Mouse (Mus musculus): ENCODE measurements around the gene Ints4. TPM values are rescaled to one million over a fixed set of nuclear protein-coding genes. Genes with fewer than 3 reads are reported as not detected.
A peak's percentile ranks its signal among the peaks of the same experiment; 100 is the strongest.

The Ints4 gene
- polyA plus RNA-seq, 1 experiment from 2014 or later = 48.5 TPM

DNA sequence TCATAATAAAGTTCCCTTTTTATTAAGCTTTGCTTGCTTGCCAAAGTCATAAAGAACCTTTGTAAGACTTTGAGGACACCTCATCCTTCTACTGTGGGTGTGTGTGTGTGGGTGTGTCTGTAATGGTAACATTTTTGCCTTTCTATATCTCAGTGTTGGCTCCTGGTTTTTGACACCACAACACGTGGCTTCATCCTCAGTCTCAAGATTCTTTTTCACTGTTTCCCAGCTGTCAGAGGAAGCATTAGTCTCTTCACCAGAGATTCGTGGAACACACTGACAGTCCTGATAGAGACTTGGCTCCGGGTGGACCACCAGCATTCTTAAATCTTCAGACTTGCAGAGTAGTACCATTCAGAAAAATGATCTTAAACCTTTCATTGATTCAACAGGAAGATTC is 466 bp upstream of the Ints4 start:
- no peak overlapping the region for H3K27ac ChIP-seq
- no peaks in the 10 kb centered on the region for H3K27me3 ChIP-seq (ENCODE audit: insufficient read depth, poor library complexity, severe bottlenecking)
- WGBS = 29% methylated on average over 3 of the region's 3 CpGs
- peaks cover 8% of the 10 kb centered on the region for H3K36me3 ChIP-seq
- peaks cover 8% of the 10 kb centered on the region for H3K4me1 ChIP-seq
- H3K9me3 ChIP-seq = no peaks in the 10 kb centered on the region
- H3K4me3 ChIP-seq = peak overlapping the region; percentile 71
- DNase-seq (ENCODE audit: low spot score) = no peak

DNA sequence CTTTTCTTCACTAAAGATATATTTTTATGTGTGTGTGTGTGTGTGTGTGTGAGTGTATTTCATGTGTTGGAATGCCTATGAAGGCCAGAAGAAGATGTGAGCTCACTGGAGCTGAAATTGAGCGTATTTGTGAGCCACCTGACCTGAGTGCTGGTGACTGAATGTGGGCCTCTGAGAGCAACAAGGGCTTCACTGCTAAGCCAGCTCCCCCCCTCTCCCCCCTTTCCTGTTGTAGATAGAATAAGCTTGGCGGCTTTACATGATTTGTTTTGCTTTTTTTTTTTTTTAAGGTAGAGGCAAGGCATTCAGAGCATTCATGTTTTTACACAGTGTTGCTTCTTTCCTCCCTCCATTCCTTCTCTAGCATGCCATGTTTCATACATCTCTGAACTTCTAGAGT is 2.6 kb downstream of the Ints4 start:
- Histone ChIP-seq H3K4me1 (peaks cover 8% of the 10 kb centered on the region), H3K27ac (no peak overlapping the region), H3K36me3 (peaks cover 35% of the 10 kb centered on the region), H3K9me3 (no peaks in the 10 kb centered on the region), H3K27me3 (ENCODE audit: insufficient read depth, poor library complexity, severe bottlenecking) (no peaks in the 10 kb centered on the region), H3K4me3 (no peak overlapping the region)
- no peak for DNase-seq (ENCODE audit: low spot score)
- 79% methylated on average over 2 of the region's 2 CpGs for WGBS

DNA sequence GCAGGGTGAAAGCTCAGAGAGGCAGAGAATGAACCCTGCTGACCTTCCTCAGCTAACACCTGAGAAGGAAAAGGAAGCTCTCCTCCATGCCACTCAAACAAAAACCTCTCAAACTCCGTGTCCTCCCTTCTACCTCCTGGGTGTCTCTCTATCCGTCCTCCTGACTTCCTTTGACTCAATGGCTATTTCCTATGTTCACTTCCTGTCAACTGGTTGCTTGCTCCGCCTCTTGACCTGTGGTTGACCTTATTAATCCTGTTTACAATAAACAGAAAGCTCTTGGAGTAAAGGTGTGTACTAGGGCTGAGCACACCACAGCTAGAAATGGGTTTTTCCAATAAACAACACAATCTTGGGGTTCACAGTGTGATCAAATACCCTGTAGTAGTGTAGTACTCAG is 10.4 kb downstream of the Ints4 start:
- Histone ChIP-seq H3K4me1 (peaks cover 3% of the 10 kb centered on the region; the same call in 1 of the 2 replicates), H3K27ac (no peak overlapping the region), H3K9me3 (no peaks in the 10 kb centered on the region), H3K4me3 (no peak overlapping the region), H3K36me3 (peaks cover 65% of the 10 kb centered on the region), H3K27me3 (ENCODE audit: insufficient read depth, poor library complexity, severe bottlenecking) (no peaks in the 10 kb centered on the region)
- DNase-seq (ENCODE audit: low spot score) = no peak
- whole genome bisulfite sequencing = 66% methylated on average over 3 of the region's 3 CpGs

DNA sequence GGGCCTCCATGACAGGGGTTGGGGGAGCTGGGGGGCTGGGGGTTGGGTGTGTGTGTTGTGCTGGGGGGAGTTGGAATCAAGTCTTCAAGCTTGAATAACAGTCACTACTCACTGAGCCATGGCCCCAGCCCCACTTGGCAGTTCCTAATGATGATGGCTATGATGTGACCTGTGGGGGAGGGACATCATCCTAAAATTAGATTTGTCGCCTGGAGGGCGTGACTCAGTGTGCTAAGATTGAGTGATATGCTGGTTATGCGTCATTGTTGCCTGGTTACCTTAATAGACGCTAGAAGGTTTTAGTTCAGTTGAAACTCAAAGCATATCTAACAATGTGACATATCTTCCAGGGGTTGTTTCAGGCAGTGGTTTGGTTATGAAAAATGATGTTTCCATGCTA is 11.7 kb downstream of the Ints4 start:
- H3K27ac ChIP-seq = no peak overlapping the region
- peaks cover 54% of the 10 kb centered on the region for H3K36me3 ChIP-seq
- H3K4me3 ChIP-seq = no peak overlapping the region
- H3K4me1 ChIP-seq = peaks cover 3% of the 10 kb centered on the region; the same call in 1 of the 2 replicates
- no peak for DNase-seq (ENCODE audit: low spot score)
- 81% methylated on average over 4 of the region's 4 CpGs for WGBS
- no peaks in the 10 kb centered on the region for H3K9me3 ChIP-seq
- no peaks in the 10 kb centered on the region for H3K27me3 ChIP-seq (ENCODE audit: insufficient read depth, poor library complexity, severe bottlenecking)

DNA sequence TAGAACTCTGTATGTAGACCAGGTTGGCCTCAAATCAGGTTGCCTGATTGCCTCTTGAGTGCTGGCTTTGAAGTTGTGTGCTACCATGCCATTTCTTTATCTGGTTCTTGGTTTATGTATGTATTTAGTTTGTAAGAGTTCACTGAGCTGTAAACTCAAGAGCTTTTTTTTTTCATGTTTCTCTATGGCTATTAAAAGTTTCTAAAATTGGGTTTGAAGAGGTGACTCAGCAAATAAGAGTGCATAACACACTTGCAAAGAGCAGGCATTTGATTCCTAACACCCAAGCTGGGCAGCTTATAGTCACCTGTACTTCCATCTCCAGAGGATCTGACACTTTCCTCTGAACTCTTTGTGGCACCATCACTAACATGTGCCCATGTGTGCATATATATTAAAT is 14.3 kb downstream of the Ints4 start:
- no peaks in the 10 kb centered on the region for H3K27me3 ChIP-seq (ENCODE audit: insufficient read depth, poor library complexity, severe bottlenecking)
- DNase-seq (ENCODE audit: low spot score) = no peak
- peaks cover 50% of the 10 kb centered on the region for H3K36me3 ChIP-seq
- no peak overlapping the region for H3K27ac ChIP-seq
- peaks cover 3% of the 10 kb centered on the region; the same call in 1 of the 2 replicates for H3K4me1 ChIP-seq
- no peaks in the 10 kb centered on the region for H3K9me3 ChIP-seq
- no peak overlapping the region for H3K4me3 ChIP-seq

DNA sequence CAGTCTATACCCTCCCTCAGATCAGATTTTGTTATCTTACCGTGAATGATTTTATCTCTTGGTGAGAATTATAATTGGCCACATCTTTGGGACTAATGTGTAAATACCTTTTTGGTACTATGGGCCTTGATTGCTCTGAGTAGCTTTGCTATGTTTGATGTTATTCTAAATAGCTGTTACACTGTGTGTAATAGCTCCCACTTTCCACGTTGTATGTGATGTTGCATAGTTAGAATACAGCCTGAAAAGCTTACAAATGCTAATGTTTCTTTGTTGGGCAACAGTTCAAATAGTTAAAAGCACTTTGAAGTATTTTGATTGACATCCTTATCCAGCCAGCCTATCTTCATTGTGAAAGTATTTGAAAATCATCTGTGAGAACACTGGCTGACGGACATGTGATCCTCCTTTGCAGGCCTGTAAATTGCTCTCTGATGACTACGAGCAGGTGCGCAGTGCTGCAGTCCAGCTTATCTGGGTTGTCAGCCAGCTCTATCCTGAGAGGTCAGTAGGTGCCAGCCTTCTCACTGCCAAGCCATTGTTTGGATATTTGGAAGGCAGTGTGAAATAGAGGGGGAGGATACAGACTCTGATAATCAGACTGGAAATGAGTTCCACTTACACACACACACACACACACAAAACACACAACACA is 19.9 kb downstream of the Ints4 start:
- 74% methylated on average over 5 of the region's 5 CpGs for WGBS
- Histone ChIP-seq H3K36me3 (peaks cover 48% of the 10 kb centered on the region), H3K27ac (no peak overlapping the region)

DNA sequence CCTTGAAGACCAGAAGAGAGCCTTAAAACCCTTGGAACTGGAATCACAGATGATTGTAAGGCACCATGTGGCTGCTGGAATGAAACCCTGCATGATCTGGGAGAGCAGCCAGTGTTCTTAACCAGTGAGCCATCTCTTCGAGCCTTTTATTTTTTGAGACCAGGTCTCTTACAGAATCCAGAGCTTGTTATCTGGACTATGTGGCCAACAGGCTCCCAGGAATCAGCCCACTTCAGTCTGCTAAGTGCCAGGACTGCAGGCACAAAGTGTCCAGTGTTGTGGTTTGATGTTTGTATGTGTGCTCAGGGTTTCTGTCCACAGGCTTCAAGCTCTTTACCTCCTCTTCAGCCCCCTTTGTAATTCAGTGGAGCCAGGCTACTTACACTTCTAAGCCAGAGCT is 34.0 kb downstream of the Ints4 start:
- no peak overlapping the region for H3K27ac ChIP-seq
- H3K4me3 ChIP-seq = no peak overlapping the region
- peaks cover 4% of the 10 kb centered on the region; the same call in 1 of the 2 replicates for H3K4me1 ChIP-seq
- 51% methylated on average over 1 of the region's 1 CpGs for WGBS
- H3K36me3 ChIP-seq = peaks cover 81% of the 10 kb centered on the region
- H3K27me3 ChIP-seq (ENCODE audit: insufficient read depth, poor library complexity, severe bottlenecking) = no peaks in the 10 kb centered on the region
- H3K9me3 ChIP-seq = no peaks in the 10 kb centered on the region
- DNase-seq (ENCODE audit: low spot score) = no peak

More for the DNA sequence above, 19.9 kb downstream of the Ints4 start:
- H3K4me3 ChIP-seq = no peak overlapping the region
- no peaks in the 10 kb centered on the region for H3K9me3 ChIP-seq
- no peak for DNase-seq (ENCODE audit: low spot score)
- H3K4me1 ChIP-seq = no peaks in the 10 kb centered on the region
- H3K27me3 ChIP-seq (ENCODE audit: insufficient read depth, poor library complexity, severe bottlenecking) = no peaks in the 10 kb centered on the region

DNA sequence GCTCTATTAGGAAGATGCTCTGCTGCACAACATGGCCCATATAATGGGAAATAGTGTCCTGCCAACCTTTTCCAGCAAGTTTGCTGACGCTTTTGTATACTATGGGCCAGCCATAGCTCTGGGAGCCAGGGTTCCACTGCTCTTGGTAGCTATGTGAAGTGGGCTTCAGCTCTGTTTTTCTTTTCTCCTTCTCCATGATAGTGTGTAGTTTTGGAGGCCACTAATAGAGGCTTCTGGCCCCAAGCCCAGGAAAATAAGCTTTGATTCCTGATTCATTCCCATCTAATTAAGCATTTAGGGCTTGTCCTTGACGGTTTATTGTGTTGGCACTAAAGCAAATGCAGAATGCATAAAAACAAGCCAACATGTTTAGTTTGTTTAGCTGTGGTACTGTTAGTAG is 39.2 kb downstream of the Ints4 start:
- 91% methylated on average over 2 of the region's 2 CpGs for WGBS
- Histone ChIP-seq H3K4me3 (no peak overlapping the region), H3K27me3 (ENCODE audit: insufficient read depth, poor library complexity, severe bottlenecking) (no peaks in the 10 kb centered on the region), H3K9me3 (no peaks in the 10 kb centered on the region), H3K27ac (no peak overlapping the region), H3K4me1 (no peaks in the 10 kb centered on the region), H3K36me3 (peaks cover 62% of the 10 kb centered on the region)
- no peak for DNase-seq (ENCODE audit: low spot score)

DNA sequence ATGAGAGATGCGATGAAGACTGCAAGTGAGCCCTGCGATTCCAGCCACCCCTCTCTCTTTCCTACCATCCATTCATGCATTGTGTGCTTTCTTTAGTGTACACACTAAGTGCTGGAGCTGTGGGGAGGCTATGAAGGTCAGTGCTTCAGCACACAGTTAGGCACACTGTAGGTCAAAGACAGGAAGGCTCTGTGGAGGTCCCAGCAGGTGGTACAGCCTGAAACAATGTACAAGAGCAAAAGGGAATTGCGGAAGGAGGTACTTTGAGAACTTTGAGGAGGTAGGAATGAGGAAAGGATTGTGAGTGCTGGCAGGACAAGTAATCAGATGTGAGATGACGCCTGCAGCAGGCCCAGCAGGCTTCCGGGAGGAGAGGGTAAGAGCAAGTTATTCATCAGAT is 54.8 kb downstream of the Ints4 start:
- H3K36me3 ChIP-seq = peaks cover 91% of the 10 kb centered on the region
- H3K27me3 ChIP-seq (ENCODE audit: insufficient read depth, poor library complexity, severe bottlenecking) = no peaks in the 10 kb centered on the region
- no peak overlapping the region for H3K4me3 ChIP-seq
- no peak overlapping the region for H3K27ac ChIP-seq
- WGBS = 89% methylated on average over 5 of the region's 5 CpGs
- H3K4me1 ChIP-seq = no peaks in the 10 kb centered on the region
- H3K9me3 ChIP-seq = no peaks in the 10 kb centered on the region
- DNase-seq (ENCODE audit: low spot score) = no peak

DNA sequence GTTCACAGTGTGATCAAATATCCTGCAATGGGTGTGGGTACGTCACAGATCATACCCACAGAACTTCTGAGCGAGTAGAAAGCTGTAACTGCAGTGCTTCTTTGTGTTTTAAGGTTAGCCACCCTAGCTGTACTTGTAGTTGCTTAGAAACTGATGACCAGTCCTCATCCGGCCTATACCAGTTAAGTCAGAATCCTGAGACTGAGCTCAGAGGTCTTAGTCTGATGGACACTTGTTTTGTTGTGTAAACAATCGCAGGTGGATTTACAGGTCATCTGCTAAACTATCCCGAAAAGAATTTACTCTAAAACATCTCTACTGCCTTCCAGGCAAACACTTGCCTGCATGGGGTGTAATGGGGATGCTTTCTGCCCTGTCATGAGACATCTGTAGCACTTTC is 55.8 kb downstream of the Ints4 start:
- H3K4me1 ChIP-seq = no peaks in the 10 kb centered on the region
- WGBS = 90% methylated on average over 5 of the region's 5 CpGs
- no peak overlapping the region for H3K4me3 ChIP-seq
- H3K27ac ChIP-seq = no peak overlapping the region
- H3K9me3 ChIP-seq = no peaks in the 10 kb centered on the region
- peaks cover 91% of the 10 kb centered on the region for H3K36me3 ChIP-seq
- no peak for DNase-seq (ENCODE audit: low spot score)
- no peaks in the 10 kb centered on the region for H3K27me3 ChIP-seq (ENCODE audit: insufficient read depth, poor library complexity, severe bottlenecking)

DNA sequence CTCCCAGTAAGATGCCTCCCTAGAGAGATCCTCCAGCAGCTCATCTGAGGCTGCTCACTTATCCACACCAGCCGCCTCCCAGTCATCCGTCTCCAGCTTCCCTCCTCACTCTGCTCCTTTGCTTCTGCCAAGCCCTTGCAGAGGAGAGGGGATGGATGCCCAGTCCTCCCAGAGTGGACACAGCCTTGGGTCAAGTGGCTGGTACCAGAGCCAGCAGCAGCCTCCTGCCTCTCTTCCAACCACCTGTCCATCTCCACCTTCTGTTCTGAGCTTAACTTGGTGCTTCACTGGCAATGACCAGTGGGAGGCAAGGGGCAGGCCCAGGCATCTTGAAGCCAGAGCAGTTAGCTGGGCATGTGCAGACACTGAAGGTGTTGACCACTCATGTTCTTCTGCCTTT is 65.7 kb downstream of the Ints4 start:
- no peak for DNase-seq (ENCODE audit: low spot score)
- no peaks in the 10 kb centered on the region for H3K9me3 ChIP-seq

DNA sequence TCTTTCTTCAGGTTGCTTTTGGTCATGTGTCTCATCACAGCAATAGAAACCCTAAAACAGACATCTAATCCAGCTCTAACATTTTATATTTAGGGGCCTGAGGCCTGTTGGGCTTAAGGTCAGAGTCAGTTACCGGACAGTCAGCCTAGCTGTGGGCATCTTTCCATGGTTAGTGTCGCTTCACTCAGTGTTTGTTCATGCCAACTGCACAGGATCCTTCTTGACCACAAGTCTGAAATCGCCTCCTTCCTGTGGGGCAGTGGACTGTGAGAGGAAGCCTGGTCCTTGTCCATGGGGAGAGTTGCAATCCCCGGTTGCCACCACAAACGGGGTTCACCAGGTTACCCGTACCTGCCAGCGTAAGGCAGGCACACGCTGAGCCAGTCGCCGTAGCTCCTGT is 68.5 kb downstream of the Ints4 start:
- Histone ChIP-seq H3K36me3 (no peaks in the 10 kb centered on the region), H3K4me3 (no peak overlapping the region), H3K9me3 (no peaks in the 10 kb centered on the region), H3K27me3 (ENCODE audit: insufficient read depth, poor library complexity, severe bottlenecking) (no peaks in the 10 kb centered on the region), H3K27ac (no peak overlapping the region), H3K4me1 (no peaks in the 10 kb centered on the region)
- DNase-seq (ENCODE audit: low spot score) = no peak
- 90% methylated on average over 10 of the region's 10 CpGs for WGBS

More for the DNA sequence above, 65.7 kb downstream of the Ints4 start:
- Histone ChIP-seq H3K36me3 (peaks cover 24% of the 10 kb centered on the region), H3K4me1 (no peaks in the 10 kb centered on the region), H3K27me3 (ENCODE audit: insufficient read depth, poor library complexity, severe bottlenecking) (no peaks in the 10 kb centered on the region), H3K27ac (no peak overlapping the region), H3K4me3 (no peak overlapping the region)
- WGBS = 68% methylated on average over 2 of the region's 2 CpGs

DNA sequence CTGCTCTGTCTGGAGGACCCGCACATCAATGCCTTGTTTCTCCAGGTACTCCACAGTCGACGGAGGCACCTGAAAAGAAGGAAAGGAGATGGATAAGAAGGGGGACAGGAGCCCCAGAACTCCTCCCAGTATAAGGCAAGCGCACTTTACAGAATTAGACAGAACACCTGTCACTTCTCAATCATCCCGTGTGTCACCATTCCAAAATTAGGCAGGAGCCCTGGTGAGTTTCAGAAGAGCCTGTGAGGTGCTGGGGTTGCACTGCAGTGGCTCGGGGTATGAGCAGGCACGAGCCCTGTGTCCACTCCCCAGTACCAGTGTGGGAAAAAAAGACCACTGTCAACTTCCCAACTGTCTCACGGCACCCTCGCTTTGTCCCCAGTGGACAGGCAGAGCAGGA is 69.9 kb downstream of the Ints4 start:
- H3K4me3 ChIP-seq = no peak overlapping the region
- 81% methylated on average over 9 of the region's 9 CpGs for WGBS
- no peaks in the 10 kb centered on the region for H3K4me1 ChIP-seq
- no peaks in the 10 kb centered on the region for H3K9me3 ChIP-seq
- H3K27me3 ChIP-seq (ENCODE audit: insufficient read depth, poor library complexity, severe bottlenecking) = no peaks in the 10 kb centered on the region
- H3K36me3 ChIP-seq = no peaks in the 10 kb centered on the region
- H3K27ac ChIP-seq = no peak overlapping the region
- DNase-seq (ENCODE audit: low spot score) = no peak

DNA sequence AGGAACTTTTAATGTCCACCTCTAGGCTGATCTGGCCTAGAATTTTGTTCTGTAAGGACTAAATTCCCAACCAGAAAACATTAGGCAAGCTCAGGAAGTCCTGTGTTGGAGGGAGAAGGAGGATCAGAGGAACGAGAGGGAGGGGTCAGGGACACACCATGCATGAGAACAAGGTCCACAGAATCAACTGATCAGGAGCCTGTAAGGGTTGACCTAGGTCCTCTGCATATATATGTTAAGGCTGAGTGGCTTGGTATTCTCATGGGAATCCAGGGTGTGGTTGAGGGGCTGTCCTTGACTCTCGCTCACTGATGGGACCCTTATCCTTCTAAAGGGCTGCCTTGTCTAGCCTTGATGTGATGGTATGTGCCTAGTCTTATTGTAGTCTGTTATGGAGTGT is 82.8 kb downstream of the Ints4 start:
- H3K27me3 ChIP-seq (ENCODE audit: insufficient read depth, poor library complexity, severe bottlenecking) = no peaks in the 10 kb centered on the region
- H3K9me3 ChIP-seq = no peaks in the 10 kb centered on the region
- H3K36me3 ChIP-seq = no peaks in the 10 kb centered on the region
- H3K4me3 ChIP-seq = no peak overlapping the region
- no peaks in the 10 kb centered on the region for H3K4me1 ChIP-seq
- 77% methylated on average over 2 of the region's 2 CpGs for WGBS
- no peak overlapping the region for H3K27ac ChIP-seq
- DNase-seq (ENCODE audit: low spot score) = no peak
